Mouse (Mus musculus): ENCODE results near the gene Elovl1.

The Elovl1 gene

GRCm38 (mm10) chr4:118427768-118428451 is at the start of gene Elovl1:
TSS of gene Elovl1 (plus strand) at chr4:118428093.
- ATAC-seq (ENCODE audit: insufficient number of reproducible peaks, low FRiP score, low TSS enrichment) = peak; percentile 45

DNA sequence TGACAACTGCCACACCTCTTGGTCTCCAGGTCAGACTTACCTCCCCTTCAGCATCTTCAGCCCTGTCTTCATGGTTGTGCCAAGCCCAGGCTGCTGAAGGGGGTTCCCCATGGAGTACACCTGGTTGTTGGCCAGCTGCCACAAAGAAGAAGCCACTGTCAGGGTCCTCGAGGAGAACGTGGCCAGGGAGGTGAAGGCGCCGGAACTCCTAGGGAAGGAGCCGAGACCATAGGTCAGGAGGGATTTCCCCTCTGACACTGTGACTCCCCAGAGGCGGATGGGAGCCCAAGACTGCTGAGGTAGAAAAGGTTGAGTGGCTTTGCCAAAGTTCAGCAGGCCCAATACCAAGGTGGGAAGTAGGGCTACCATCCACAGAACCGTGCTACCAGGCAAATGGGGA is 44.6 kb upstream of the Elovl1 start:
- ATAC-seq (ENCODE audit: insufficient number of reproducible peaks, low FRiP score, low TSS enrichment) = no peak

DNA sequence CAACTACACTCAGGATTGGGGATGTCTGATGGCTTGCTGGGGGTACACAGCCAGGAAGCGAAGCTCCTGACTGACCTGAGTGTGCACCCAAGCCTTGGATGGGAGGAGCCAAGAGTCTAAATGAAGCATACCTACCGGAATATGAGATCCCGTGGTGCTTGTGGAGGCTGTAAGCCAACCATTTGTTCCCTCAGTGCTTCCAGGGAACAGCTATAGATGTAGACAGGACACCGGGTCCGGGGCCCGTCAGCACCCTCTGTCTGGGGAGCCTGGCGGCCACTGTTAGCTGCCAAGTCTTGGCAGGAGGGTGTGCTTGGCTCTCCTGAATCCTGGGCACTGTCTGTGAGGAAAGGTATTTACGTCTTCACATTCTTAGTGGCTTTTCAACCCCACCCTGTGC is 40.6 kb upstream of the Elovl1 start:
- ATAC-seq (ENCODE audit: insufficient number of reproducible peaks, low FRiP score, low TSS enrichment) = no peak

- ATAC-seq (ENCODE audit: insufficient number of reproducible peaks, low FRiP score, low TSS enrichment) = no peak
Observed at GRCm38 (mm10) chr4:118390146-118390545, 37.7 kb upstream of the Elovl1 start.

DNA sequence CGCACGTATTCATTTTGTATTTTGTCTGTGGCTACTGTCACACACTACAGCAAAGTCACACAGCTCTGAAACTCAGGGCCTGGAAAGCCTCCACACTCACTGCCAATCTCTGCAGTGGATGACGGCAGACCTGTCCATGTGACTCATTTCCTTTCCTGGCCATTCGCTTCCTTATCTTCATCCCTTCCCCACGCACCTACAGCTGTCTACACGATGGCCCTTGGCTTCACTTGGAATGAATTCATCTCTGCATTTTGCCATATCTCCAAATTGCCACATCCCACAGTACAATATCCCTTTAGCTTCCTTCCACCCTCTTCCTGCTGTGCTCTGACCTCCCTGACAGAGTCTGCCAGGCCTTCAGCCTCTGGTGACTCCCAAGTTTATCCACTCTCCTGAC is 33.4 kb upstream of the Elovl1 start:
- no peak for ATAC-seq (ENCODE audit: insufficient number of reproducible peaks, low FRiP score, low TSS enrichment)

- ATAC-seq (ENCODE audit: insufficient number of reproducible peaks, low FRiP score, low TSS enrichment) = no peak
Observed at GRCm38 (mm10) chr4:118395289-118395688, 32.6 kb upstream of the Elovl1 start.

DNA sequence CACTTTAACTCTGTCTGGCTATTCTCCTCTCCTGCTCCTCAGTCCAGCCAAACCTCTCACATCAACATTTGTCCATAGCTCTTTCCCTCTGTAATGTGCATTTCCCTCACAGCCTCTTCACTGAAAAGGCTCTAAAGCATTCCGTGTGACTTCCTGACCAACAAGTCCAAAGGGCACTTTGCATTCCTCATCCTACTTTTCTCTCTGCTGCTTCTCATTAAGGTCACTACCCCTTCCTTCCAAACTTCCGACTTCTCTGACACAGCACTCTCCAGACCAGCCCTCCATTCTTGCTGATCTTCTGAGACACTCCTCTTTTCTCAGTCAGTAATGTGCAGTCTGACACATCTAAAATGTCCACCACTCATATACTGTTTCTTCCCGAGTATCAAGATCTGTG is 31.5 kb upstream of the Elovl1 start:
- ATAC-seq (ENCODE audit: insufficient number of reproducible peaks, low FRiP score, low TSS enrichment) = no peak

- ATAC-seq (ENCODE audit: insufficient number of reproducible peaks, low FRiP score, low TSS enrichment) = no peak
Observed at GRCm38 (mm10) chr4:118398400-118398799, 29.5 kb upstream of the Elovl1 start.

DNA sequence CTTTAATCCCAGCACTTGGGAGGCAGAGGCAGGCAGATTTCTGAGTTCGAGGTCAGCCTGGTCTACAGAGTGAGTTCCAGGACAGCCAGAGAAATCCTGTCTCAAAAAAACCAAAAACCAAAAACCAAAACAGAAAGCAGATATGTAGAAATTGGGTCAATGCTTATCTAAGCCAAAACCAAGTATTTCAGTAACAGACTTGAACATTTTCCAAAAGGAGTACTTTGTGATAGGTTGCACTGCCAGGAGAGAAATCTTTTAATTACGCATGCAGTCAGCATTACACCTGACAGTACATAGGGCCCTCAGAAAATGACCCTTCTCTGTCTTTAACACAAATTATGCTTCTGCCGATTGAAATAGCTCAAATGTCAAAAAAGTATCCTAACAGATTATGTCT is 26.5 kb upstream of the Elovl1 start:
- ATAC-seq (ENCODE audit: insufficient number of reproducible peaks, low FRiP score, low TSS enrichment) = no peak

- ATAC-seq (ENCODE audit: insufficient number of reproducible peaks, low FRiP score, low TSS enrichment) = no peak
Observed at GRCm38 (mm10) chr4:118401918-118402317, 26.0 kb upstream of the Elovl1 start.

DNA sequence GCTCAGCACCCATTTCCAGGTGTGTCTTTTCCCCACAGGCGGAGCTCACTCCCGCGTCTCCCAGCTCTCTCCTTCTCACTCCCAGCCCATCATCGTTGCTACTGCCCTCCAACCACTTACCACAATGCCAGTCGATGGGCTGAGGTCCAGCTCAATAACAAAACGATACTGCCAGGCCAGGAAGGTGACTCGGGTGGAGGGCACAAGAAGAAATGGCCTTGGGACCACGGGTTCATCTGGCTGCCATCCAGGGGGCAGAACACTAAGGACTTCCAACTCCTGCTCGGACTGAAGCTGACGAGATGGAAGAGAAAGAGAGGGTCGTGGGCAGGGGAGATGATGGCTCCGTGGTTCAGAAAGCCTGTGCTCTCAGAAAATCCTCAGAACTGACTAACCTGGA is 25.2 kb upstream of the Elovl1 start:
- ATAC-seq (ENCODE audit: insufficient number of reproducible peaks, low FRiP score, low TSS enrichment) = no peak

- peak; percentile 96 for ATAC-seq (ENCODE audit: insufficient number of reproducible peaks, low FRiP score, low TSS enrichment)
Observed at GRCm38 (mm10) chr4:118409142-118409900, 18.6 kb upstream of the Elovl1 start, which contains the start of the genes Szt2 and Med8. TSS of gene Szt2 (minus strand) at chr4:118409273. TSS of gene Med8 (plus strand) at chr4:118409337.

DNA sequence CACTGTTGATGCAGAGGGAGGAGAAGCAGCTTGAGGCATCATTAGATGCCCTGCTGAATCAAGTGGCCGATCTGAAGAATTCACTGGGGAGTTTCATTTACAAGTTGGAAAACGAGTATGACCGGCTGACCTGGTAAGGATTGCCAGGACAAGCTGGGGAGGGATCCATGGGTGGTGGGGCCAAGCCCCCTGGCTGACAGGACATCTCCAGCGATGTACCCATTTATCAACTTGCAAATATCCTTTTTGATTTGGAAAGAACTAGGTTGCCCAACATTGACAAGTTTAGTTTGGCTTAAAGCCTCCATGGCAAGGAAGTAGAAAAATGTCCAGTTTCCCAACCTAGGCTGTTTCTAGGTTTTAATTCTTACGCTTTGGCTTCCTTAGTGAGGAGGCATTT is 17.0 kb upstream of the Elovl1 start:
- no peak for ATAC-seq (ENCODE audit: insufficient number of reproducible peaks, low FRiP score, low TSS enrichment)

GRCm38 (mm10) chr4:118413553-118413952 is 14.3 kb upstream of the Elovl1 start:
- no peak for ATAC-seq (ENCODE audit: insufficient number of reproducible peaks, low FRiP score, low TSS enrichment)

- no peak for ATAC-seq (ENCODE audit: insufficient number of reproducible peaks, low FRiP score, low TSS enrichment)
Observed at GRCm38 (mm10) chr4:118415779-118416178, 12.1 kb upstream of the Elovl1 start.

GRCm38 (mm10) chr4:118416329-118416728 is 11.6 kb upstream of the Elovl1 start:
- no peak for ATAC-seq (ENCODE audit: insufficient number of reproducible peaks, low FRiP score, low TSS enrichment)

- ATAC-seq (ENCODE audit: insufficient number of reproducible peaks, low FRiP score, low TSS enrichment) = no peak
Observed at GRCm38 (mm10) chr4:118417112-118417797, 10.6 kb upstream of the Elovl1 start.

DNA sequence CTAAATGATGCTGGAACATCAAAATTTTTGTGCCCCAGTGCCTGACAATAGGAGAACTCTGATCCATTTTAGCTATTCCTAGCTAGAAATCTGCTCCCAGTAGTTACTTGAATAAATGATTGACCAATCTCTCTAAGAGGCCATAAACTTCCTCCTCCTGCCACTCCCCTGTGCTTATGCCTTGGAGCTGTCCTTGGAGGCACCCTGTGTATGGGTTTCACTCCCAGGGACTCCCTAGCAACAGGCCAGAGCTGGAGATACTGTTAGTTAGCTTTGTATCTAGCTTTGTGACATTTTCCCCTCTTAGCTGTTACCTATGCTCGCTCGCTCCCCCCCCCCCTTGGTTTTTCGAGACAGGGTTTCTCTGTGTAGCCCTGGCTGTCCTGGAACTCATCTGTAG is 6.5 kb upstream of the Elovl1 start:
- no peak for ATAC-seq (ENCODE audit: insufficient number of reproducible peaks, low FRiP score, low TSS enrichment)

GRCm38 (mm10) chr4:118424541-118425160 is 3.2 kb upstream of the Elovl1 start:
- no peak for ATAC-seq (ENCODE audit: insufficient number of reproducible peaks, low FRiP score, low TSS enrichment)

DNA sequence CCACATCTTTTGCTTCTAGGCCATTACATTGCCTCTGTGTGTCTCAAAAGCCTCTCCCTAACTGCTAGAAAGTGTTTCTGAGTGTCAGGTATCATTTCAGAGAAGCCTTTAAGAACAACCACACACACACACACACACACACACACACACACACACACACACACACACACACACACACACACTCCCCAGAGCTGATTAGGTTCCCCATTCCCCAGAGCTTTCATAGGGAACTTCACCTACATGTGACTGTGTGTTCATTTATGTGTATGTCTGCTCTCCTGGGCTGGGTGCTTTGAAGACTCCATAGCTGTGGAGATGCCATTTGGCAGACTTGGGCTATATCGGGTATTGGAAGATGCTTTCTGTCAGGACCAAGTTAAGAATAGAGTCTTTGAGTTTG is 2.5 kb upstream of the Elovl1 start:
- no peak for ATAC-seq (ENCODE audit: insufficient number of reproducible peaks, low FRiP score, low TSS enrichment)

- no peak for ATAC-seq (ENCODE audit: insufficient number of reproducible peaks, low FRiP score, low TSS enrichment)
Observed at GRCm38 (mm10) chr4:118427415-118427767, 502 bp upstream of the Elovl1 start.

Measured in cerebellum, adult (tissue).